Mouse (Mus musculus): ENCODE results near the gene Zfp827.

Gene Zfp827

DNA sequence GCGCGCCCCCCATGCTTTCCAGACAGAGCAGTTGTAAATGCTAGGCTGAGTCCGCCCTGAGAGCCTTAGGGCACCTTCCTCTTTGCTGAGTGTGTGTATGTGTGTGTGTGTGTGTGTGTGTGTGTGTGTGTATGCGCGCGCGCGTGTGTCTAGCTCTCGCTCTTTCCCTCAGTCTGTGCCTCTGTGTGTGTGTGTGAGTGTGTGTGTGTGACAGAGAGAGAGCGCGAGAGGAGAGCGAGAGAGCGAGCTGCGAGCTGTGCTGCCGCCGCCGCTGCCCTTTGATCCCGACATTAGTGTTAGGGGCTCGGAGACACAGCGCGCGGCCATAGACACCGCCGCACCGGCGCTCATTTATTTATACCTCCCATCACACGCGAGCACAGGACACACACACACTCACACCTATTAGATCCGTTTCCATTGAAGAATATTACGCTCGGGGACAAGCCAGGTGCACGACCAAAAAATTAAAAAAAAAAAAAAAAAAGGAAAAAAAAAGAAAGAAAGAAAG is at the start of gene Zfp827:
Gene Zfp827, plus strand, starts transcription at position 461 of the 511 bp plus-strand sequence.
- peak; percentile 81 for DNase-seq

- DNase-seq: no peak
These were observed 23.9 kb upstream of the Zfp827 start for GRCm38 (mm10) chr8:79004341-79004740.

GRCm38 (mm10) chr8:79015061-79015460 is 13.2 kb upstream of the Zfp827 start:
- no peak for DNase-seq

DNA sequence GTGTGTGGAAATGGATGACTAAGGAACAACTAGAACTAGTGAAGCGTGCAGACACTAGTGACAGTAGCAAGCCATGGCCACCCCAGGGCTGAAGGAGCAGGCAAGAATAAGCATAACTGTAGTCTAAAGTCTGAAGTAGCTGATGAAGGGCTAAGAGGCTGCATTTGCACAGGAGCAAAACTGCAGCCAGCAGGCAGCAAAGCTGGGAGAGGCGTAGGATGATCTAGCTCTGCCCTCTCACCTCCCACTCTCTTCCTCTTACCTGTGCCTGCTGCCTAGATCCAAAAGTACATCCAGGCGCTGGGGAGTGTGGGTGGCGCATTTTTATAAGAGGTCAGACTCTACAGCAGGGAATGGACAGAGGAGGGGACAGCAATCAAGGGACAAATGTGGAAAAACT is 12.2 kb upstream of the Zfp827 start:
- no peak for DNase-seq

DNA sequence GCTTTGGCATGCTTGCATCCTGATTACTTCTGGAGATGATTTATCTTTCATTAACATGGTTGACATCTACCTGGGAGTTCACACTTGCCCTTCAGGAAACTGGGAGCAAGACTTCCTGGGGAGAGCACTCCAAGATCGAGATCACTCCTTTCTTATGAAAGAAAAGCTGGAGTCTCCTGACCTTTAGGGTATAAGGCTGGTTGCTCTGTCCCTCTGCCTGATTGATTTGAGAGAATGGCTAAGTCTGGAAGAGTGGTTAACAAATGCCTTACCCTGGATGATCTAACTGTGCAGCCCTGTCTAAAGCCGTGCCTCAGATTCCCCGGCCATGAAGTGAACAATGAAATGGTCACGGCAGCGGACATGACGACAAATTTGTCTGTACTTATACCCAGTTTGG is 11.7 kb upstream of the Zfp827 start:
- DNase-seq: no peak

DNA sequence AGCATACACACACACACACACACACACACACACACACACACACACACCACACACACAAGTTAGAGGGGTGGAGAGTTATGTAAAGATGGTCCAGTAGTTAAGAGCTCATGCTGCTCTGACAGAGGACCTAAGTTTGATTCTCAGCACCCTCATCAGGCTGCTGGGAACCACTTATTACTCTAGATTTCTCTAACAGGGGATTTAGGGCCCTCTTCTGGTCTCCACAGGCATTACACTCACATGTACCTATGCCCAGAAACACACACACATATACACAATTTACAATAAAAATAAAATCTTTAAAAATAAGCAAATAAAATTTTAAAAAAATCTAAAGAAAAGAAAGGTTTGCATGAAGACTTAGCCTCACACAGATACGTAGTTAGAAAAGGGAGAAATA is 4.3 kb upstream of the Zfp827 start:
- no peak for DNase-seq

GRCm38 (mm10) chr8:79027319-79027718 is 918 bp upstream of the Zfp827 start:
- DNase-seq: no peak

DNA sequence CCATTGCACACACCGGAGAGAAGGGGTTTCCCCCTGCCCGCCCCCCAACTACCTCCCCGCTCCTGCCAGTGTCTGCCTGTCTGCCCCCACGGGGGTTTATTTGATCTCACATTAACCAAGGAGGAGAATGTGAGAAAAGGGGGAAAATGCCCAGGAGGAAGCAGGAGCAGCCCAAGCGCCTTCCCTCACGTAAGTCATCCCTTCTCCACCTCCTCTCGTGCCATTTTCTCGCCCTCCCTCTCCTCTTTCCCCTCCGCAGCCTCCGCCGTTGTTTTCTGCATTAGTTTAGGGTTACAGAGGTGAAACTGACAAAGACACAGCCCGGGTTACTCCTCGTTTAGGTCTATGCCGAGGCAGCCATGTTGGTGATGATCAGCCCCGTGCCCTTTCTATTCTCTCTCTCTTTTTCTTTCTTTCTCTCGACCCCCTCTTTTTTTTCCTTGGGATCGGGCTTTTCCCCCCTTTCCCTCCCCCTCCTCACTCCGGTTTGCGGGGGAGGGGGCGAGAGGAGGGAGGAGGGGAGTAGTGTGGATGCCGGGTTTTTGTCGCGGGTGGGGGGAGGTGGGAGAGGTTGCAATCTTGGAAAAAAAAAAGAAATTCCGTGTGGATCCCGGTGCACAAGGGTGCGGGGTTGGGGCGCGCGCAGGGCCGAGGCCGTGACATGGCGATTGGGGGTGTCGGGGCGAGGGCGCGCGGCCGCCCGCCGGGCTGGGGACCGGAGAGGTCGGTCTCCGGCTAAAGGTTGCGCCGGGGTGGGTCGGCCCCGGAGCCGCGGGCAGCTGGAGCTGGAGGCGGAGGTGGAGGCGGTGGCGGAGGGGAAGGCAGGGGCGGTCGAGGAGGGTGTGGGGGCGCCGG is 531 bp downstream of the Zfp827 start:
- DNase-seq: peak; percentile 50

- peak; percentile 78 for DNase-seq
These were observed 1.4 kb downstream of the Zfp827 start for GRCm38 (mm10) chr8:79029396-79030325.

- peak; percentile 60 for DNase-seq
These were observed 2.4 kb downstream of the Zfp827 start for GRCm38 (mm10) chr8:79030326-79031265.

DNA sequence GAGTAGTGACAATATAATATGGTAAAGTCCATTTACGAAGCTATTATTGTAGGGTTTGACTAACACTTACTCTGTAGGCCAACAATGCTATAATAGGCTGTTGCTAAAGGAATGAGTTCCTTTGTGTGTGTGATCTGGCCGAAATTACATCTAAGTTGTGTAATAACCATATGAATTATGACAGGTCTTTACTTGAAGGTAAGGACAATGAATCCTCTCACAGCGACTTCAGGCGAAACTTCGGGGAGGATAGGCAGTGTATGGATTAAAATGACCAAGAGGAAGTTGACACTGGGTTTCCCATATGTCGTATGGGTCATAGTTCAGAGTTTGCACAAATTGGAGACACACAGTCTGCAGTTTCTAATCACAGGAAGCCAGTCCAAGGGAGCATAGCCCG is 9.3 kb downstream of the Zfp827 start:
- DNase-seq: no peak

DNA sequence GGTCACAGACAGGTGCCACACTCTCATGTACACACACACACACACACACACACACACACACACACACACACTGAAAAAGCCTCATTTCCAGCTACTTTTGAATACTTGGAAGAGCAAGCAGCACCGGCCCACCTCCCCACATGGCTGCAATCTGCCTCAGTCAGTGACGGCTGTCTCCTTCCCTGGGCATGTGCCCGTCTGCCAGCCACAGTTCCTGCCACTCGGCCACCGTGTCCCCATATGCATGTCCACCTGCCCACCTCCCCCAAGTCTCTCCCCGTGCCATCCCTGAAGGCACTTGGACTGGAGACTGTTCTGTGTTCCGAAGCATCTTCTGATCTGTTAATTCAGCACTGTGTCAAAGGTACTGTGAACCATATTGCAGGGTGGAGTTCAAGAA is 9.8 kb downstream of the Zfp827 start:
- DNase-seq: no peak

GRCm38 (mm10) chr8:79041429-79041828 is 13.2 kb downstream of the Zfp827 start:
- DNase-seq: no peak

GRCm38 (mm10) chr8:79042252-79042651 is 14.0 kb downstream of the Zfp827 start:
- no peak for DNase-seq

DNA sequence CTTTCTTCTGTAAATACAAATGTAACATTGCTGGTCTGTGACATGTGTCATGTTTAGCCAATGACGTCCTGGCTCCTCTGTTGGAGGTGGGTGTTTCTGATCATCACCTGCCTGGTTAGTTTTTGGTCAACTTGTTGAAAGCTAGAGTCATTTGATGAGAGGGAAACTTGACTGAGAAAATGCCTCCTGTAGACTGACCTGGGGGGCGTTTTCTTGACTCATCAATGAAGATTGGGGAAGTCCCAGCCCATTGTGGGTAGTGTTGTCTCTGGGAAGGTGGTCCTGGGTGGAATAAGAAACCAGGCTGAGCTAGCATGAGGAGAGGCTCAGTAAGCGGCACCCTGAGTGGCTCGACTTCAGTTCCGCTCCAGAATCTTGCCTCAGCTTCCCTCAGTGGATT is 16.4 kb downstream of the Zfp827 start:
- DNase-seq: no peak

DNA sequence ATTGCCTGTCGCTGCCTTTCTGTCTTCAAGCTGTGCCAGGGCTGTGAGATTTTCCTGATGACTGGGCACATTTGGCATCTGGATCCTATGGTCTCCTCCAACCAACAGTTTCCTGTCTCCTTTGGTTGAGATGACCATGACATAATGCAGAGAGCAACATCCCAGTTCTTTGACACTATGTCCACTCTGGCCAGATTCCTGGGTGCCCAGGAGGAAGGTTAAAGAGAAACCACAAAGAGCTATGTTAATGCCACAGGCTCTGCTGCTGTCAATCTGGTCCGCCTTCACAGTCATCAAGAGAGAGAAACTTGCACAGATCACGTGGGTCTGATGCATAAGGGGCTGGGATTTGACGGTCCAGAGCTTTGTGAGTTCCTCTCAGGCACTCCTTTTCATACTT is 18.4 kb downstream of the Zfp827 start:
- no peak for DNase-seq

- DNase-seq: no peak
These were observed 20.3 kb downstream of the Zfp827 start for GRCm38 (mm10) chr8:79048388-79049005.

GRCm38 (mm10) chr8:79054222-79054621 is 26.0 kb downstream of the Zfp827 start:
- DNase-seq: no peak

DNA sequence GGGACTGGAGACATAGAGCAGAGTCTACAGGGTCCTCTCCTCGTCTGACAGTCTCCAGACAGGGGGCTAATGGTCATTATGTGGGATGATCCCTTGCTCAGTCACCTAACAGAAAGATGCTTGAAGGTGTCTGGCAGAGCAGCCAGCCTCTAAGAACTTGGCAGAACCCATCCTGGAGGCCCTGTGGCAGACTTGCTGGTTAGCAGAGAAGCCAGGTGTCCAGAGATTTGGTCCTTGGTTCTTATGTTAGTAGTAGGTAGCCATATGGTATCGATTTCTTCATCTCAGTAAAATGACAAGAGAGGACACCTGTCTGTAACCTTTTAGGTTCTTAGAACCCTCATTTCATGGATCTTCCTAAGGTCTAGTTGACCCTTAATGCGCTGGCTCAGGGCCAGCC is 28.9 kb downstream of the Zfp827 start:
- no peak for DNase-seq

DNA sequence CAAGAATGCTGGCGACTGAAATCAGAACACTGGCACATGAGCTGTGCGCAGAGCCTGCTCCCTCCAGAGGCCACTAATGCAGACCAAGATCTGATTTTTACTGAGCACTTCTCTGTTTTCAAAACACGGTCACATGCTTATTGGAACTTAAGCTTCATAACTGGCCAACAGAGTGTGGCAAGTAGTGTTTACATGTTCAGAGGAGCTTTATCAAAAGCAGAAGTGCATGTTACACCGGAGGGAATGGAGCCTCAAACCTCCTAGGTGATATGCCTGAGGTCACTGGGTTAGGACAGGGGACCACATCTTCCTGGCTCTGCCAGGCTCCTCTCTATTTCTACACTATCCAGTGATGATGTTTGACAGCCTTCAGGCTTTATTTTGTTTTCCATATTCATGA is 31.1 kb downstream of the Zfp827 start:
- DNase-seq: no peak

DNA sequence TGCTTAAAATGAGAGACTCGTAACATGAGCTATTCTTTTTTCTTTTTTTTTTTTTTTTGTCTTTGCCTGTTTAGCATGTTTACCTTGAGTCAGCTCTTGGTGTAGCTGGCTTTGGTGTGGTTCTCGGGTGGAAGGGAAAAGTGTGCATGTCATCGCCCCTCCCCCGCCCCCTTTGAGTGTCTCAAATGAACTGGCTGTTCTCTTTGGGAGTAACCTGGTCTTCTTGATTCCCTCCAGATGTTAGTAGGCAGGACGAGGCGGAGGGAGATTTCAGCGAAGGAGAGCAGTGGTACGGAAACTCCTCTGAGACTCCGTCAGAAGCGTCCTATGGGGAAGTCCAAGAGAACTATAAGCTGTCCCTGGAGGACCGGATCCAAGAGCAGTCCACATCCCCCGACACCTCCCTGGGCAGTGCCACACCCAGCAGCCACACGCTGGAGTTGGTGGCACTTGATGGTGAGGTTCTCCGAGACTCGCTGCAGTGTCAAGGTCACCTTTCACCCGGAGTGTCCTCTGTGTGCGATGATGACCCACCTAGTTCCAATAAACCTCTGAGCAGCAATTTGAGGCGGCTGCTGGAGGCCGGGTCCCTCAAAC is 31.9 kb downstream of the Zfp827 start:
- DNase-seq: no peak

GRCm38 (mm10) chr8:79065924-79066323 is 37.7 kb downstream of the Zfp827 start:
- no peak for DNase-seq

Data from kidney, adult 9 months (tissue).